Mouse (Mus musculus): ENCODE data around the gene Gm49391. TPM values are rescaled to one million over a fixed set of nuclear protein-coding genes. Genes with fewer than 3 reads are reported as not detected.
"Not testable (repeated sequence)": the region's sequence is repeated elsewhere in the genome, so short reads cannot be mapped to it uniquely, and the experiment has no call there.

The Gm49391 gene
- under 1 TPM in 1 of 2 experiments, not detected in 1; 0.86 TPM for total RNA-seq (2021)
- long read RNA-seq, experiment 1: 0 reads
- long read RNA-seq, experiment 2: 0 reads

DNA sequence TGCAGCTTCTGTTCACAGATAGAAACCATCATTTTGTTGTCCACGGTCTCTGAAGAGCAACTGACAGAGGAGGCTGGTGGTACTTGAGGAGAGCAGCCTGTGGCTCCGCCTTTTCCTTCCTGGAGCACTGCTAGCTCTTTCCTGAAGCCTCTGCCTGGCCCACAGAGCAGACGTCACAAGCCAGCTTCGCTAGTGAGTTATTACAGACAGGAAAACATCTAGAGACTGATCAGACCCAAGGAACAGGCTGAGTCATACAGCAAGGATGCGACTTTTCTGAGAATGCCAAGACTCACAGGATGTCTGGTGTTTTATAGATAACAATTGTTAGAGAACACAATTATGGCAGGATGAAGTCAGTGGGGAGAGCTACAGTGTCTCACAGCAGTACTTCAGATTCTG, at the start of gene Gm49391, which contains the start of gene Ctla2a:
Gene Gm49391, minus strand, starts transcription at position 72 of the 402 bp plus-strand sequence.
Gene Ctla2a, minus strand, starts transcription at position 126 of the 402 bp plus-strand sequence.
- intact Hi-C loops (cut with DNase I): no loop called here
- DNase-seq (ENCODE audit: extremely low spot score in 1 of 2, low spot score in 2 of 2): no peak
- H3K27ac ChIP-seq: no peak within 1 kb of the TSS; the same call in 1 of the 2 replicates
- no peak for TF ChIP-seq CTCF (IDR thresholded peaks at IDR 0.05)
- H3K4me3 ChIP-seq: no peak within 1 kb of the TSS

DNA sequence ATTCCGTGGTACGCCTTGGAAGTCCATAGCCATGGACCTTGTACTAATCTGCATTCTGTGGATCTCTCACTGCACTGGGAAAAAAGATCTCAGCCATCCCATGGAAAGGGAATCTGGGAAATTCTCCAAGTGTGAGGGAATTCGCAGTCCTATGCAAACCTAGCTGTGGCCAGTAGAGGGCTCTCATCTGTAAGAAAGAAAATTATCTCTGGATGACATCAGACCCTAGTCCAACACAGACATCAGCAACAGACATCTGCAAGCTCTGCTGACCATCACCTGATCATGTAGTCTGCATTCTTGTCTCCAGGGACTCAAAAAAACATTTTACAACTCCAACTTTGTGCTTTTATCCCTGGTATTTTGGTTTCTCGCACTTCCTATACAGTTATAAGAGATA, 35.9 kb upstream of the Gm49391 start:
- H3K27ac ChIP-seq; intact Hi-C loops (cut with DNase I); H3K4me3 ChIP-seq; DNase-seq (ENCODE audit: extremely low spot score in 1 of 2, low spot score in 2 of 2): not testable (repeated sequence)

DNA sequence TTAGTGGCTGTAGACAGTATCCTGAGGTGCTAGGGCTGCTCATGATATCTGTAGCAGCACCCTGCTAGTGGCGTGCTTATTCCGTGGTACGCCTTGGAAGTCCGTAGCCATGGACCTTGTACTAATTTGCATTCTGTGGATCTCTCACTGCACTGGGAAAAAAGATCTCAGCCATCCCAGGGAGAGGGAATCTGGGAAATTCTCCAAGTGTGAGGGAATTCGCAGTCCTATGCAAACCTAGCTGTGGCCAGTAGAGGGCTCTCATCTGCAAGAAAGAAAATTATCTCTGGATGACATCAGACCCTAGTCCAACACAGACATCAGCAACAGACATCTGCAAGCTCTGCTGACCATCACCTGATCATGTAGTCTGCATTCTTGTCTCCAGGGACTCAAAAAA, 27.6 kb upstream of the Gm49391 start:
- DNase-seq (ENCODE audit: extremely low spot score in 1 of 2, low spot score in 2 of 2); H3K27ac ChIP-seq; H3K4me3 ChIP-seq; intact Hi-C loops (cut with DNase I): not testable (repeated sequence)

DNA sequence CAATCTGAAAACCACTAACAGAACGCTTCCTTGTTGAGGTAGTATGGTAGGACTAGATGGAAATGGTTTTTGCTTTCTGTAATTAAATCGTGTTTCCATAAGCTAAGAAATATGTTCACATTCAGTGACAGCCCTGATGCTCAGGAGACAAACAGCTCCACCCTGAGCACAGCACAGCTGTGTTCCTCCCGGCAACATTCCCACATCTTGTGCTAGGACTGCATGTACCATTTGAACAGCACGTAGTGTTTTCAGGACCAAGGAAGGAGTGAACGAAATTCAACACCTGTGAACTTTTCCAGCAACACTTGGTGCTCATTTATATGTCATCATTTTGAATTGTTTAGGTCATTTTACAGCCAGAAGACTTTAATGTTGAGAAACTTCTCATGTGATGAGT, 25.3 kb upstream of the Gm49391 start:
- DNase-seq (ENCODE audit: extremely low spot score in 1 of 2, low spot score in 2 of 2): no peak
- no peak overlapping the region for H3K4me3 ChIP-seq
- no peak overlapping the region for H3K27ac ChIP-seq
- intact Hi-C loops (cut with DNase I): no loop called here
- TF ChIP-seq CTCF (IDR thresholded peaks at IDR 0.05): no peak

DNA sequence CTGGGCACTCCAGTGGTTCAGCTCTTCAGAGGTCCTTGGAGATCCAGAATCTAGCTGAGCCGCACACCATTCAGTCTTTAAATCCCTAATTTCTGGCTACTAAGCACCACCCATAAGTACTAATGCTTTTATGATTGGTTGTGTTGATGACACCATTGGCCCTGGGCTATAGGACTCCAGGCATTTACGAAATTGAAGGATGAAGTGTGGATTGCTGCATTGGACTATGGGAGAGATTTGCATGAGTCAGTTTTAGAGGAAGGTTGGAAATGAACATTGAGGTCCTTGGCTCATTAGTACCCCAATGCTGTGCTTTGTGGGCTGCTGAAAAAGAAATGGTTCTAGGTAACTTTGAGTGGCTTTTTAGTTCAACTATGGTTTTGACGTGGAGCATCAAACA, 5.5 kb upstream of the Gm49391 start, which contains the start of gene Tpbpa:
Gene Tpbpa, minus strand, starts transcription at position 101 of the 400 bp plus-strand sequence.
- intact Hi-C loops (cut with DNase I); H3K4me3 ChIP-seq; DNase-seq (ENCODE audit: extremely low spot score in 1 of 2, low spot score in 2 of 2); H3K27ac ChIP-seq: not testable (repeated sequence)

DNA sequence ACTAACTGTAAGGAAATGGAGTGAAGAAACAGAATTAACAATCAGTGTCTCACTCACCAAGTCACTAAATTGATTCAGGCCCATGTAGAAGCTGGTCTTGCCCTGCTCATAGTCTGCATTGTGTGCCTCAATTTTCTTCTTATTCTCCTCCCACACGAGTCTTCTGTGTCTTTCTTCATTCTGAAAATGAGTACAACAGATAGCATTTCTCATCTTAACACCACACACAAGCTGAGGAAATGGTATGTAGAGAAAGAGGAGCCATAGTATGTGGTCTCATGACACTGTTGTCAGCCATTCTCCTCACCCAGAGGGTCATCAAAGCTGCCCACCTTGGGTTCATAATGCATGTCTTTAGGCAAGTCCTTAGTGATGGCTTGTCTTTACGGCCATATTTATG, 881 bp downstream of the Gm49391 start, which contains the start of gene Gm49393:
Gene Gm49393, minus strand, starts transcription at position 101 of the 400 bp plus-strand sequence.
- DNase-seq (ENCODE audit: extremely low spot score in 1 of 2, low spot score in 2 of 2); H3K4me3 ChIP-seq; intact Hi-C loops (cut with DNase I); H3K27ac ChIP-seq: not testable (repeated sequence)

DNA sequence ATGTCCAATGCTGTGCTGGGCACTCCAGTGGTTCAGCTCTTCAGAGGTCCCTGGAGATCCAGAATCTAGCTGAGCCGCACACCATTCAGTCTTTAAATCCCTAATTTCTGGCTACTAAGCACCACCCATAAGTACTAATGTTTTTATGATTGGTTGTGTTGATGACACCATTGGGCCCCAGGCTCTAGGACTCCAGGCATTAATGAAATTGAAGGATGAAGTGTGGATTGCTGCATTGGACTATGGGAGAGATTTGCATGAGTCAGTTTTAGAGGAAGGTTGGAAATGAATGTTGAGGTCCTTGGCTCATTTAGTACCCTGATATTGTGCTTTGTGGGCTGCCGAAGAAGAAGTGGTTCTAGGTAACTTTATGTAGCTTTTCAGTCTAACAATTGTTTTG, 31.6 kb downstream of the Gm49391 start, which contains the start of gene Tpbpb:
Gene Tpbpb, minus strand, starts transcription at position 101 of the 400 bp plus-strand sequence.
- intact Hi-C loops (cut with DNase I); H3K27ac ChIP-seq; H3K4me3 ChIP-seq; DNase-seq (ENCODE audit: extremely low spot score in 1 of 2, low spot score in 2 of 2): not testable (repeated sequence)

DNA sequence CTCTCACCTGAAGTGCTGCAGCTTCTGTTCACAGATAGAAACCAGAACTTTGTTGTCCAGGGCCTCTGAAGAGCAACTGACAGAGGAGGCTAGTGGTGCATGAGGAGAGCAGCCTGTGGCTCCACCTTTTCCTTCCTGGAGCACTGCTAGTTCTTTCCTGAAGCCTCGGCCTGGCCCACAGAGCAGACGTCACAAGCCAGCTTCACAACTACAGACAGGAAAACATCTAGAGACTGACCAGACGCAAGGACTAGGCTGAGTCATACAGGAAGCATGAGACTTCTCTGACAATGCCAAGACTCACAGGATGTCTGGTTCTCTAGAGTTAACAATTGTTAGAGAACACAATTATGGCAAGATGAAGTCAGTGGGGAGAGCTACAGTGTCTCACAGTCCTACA, 39.0 kb downstream of the Gm49391 start, which contains the start of gene Ctla2b:
Gene Ctla2b, minus strand, starts transcription at position 120 of the 400 bp plus-strand sequence.
- no peak for TF ChIP-seq CTCF (IDR thresholded peaks at IDR 0.05)
- DNase-seq (ENCODE audit: extremely low spot score in 1 of 2, low spot score in 2 of 2): no peak
- intact Hi-C loops (cut with DNase I): no loop called here
- no peak within 1 kb of the TSS for H3K4me3 ChIP-seq
- 0 out of 2 replicates have a peak within 1 kb of the TSS, but pooled peaks have one; percentile 24 for H3K27ac ChIP-seq

DNA sequence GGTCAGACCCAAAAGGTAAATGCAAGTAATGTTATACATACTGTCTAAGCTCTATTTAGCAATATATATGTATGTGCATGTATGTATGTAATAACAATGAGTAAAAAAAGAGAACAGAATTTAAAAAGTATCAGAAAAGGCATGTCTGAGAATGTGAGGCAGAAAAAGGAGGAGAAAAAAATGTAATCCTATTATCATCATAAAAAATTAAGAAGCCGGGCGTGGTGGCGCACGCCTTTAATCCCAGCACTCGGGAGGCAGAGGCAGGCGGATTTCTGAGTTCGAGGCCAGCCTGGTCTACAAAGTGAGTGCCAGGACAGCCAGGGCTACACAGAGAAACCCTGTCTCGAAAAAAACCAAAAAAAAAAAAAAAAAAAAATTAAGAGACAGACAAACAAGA, 39.6 kb downstream of the Gm49391 start, which contains the start of gene Gm49392:
Gene Gm49392, minus strand, starts transcription at position 101 of the 400 bp plus-strand sequence.
- intact Hi-C loops (cut with DNase I); DNase-seq (ENCODE audit: extremely low spot score in 1 of 2, low spot score in 2 of 2); H3K4me3 ChIP-seq: not testable (repeated sequence)
- H3K27ac ChIP-seq: 0 out of 2 replicates have a peak within 1 kb of the TSS, but pooled peaks have one; percentile 24

DNA sequence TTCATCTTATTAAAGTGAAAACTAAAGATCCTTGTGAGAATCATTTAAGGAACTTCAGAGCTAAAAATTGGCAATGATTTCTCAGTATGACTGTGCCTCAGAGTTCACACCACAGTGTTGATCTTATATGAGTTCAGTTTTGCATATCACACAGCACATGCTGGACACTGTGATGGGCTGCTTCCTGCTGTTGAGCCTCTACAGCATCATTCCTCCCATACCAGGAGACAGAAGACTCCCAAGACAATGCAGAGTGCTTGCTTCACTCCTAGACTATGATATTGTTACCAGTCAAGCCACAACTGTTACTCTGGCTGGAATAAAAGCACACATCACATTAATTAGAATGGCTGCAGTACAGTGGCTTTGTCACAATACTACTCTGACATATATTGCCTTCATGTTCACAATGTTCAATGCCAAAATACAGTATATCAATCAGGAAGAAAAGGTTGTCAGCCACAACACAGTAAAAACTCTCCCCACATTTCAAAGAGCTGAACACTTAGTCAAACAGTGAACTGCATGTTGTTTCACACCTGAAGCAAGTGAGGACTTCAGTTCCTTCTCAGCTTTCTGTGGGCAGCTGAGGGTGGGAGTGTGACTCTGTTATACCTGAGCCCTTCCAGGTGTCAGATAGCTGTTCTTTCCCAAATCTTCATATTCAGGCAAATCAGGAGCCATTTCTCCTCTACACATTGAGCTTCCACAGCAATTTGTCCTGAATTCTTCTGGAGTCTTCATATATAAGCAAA, 40.8 kb downstream of the Gm49391 start:
- intact Hi-C loops (cut with DNase I): no loop called here
- TF ChIP-seq CTCF (IDR thresholded peaks at IDR 0.05): no peak
- no peak for DNase-seq (ENCODE audit: extremely low spot score in 1 of 2, low spot score in 2 of 2)
- Histone ChIP-seq H3K27ac (no peak overlapping the region), H3K4me3 (no peak overlapping the region)

DNA sequence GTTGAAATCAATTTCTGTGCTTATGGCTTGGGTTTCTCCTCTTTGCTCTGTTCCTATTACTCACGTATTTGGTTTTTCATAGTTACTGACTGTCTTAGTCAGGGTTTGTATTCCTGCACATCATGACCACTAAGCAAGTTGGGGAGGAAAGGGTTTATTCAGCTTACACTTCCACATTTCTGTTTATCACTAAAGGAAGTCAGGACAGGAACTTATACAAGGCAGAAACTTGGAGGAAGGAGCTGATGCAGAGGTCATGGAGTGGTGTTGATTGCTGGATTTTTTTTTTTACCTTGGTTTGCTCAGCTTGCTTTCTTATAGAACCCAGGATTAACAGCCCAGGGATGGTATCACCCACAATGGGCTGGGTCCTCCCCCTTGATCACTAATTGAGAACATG, 44.1 kb downstream of the Gm49391 start:
- DNase-seq (ENCODE audit: extremely low spot score in 1 of 2, low spot score in 2 of 2): no peak
- Histone ChIP-seq H3K4me3 (no peak overlapping the region), H3K27ac (no peak overlapping the region)
- TF ChIP-seq CTCF (IDR thresholded peaks at IDR 0.05): no peak
- intact Hi-C loops (cut with DNase I): no loop called here

DNA sequence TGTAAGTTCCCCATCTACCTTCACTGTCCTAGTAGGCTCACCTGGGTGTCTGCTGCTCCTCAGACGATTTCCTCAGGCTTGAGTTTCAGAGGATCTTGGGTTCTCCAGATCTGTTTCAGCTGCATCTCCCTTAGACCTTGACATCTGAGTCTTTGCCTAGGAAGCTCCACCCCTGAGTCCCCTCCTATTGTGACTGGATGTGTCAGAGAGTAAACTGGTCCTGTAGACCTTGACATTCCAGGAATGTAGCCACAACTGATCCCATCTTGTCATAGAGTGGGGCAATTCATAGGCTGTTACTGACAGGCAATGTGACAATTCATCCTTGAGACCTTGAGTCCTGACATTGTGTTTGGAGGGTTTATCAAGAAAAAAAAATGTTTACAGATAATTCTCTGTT, 72.1 kb downstream of the Gm49391 start, which contains the start of gene 4930486L24Rik:
Gene 4930486L24Rik, minus strand, starts transcription at position 195 of the 400 bp plus-strand sequence.
- TF ChIP-seq CTCF (IDR thresholded peaks at IDR 0.05): no peak
- H3K27ac ChIP-seq: no peak within 1 kb of the TSS
- intact Hi-C loops (cut with DNase I): no loop called here
- no peak for DNase-seq (ENCODE audit: extremely low spot score in 1 of 2, low spot score in 2 of 2)
- no peak within 1 kb of the TSS for H3K4me3 ChIP-seq
